Mouse (Mus musculus): ENCODE measurements at regions not wholly inside any gene's neighbourhood (a gene's known extent, or its start where the extent isn't known, plus 50 kb on each side); places are given as distances from the start of the nearest gene placed in this dataset.

DNA sequence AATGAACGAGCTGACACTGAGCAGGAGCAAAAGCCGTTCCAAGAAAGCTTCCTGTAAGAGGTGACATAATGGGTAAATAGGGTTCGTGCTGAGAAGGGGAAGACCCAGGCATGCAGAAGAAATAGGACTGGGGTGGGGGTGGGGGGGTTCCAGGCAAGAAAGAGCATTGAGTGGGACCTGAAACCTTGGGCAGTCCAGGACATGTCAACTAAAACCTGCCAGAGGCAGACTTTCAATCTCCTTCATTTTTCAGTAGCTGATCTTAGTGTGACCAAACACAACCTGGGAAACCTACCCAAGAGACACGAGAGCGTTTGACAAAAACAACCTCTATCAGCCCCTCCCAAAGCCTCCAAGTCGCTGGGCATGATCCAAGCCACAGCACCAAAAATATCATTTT is 133.4 kb upstream of the Zfp703 start:
- DNase-seq (ENCODE audit: low spot score in 2 of 2) = no peak
- intact Hi-C loops (cut with DNase I) = no loop called here

DNA sequence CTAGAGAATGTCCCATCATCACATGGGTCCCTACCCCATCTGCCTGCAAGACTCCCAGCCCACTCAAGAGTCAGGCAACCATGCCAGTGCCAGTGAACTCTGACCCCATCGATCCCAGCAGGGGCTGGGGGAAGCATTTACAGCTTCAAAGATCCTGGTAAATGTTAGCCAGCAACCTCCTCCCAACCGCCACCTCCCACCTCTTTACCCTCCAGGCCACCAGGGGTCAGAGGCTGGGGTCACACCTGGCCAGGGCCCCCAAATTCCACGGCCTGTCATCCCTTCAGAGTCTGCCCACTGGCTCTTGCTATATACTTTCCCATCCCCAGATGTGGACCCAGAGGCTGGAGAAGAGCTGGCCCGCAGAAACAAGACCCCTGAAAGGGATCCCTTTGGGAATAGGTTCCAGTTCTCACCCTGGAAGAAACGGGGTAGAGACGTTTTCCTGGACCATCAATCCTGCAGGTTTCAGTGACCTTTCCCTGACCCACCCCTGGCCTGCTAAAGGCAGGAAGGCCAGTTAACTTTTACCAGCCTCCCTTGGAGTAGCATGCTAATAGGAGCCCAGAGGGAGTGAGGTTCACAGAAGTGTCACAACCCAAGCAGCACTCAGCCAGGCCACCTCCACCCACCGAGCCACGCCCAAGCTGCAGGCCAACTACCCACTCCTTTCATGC is 132.9 kb upstream of the Zfp703 start:
- intact Hi-C loops (cut with DNase I) = no loop called here
- no peak for DNase-seq (ENCODE audit: low spot score in 2 of 2)

DNA sequence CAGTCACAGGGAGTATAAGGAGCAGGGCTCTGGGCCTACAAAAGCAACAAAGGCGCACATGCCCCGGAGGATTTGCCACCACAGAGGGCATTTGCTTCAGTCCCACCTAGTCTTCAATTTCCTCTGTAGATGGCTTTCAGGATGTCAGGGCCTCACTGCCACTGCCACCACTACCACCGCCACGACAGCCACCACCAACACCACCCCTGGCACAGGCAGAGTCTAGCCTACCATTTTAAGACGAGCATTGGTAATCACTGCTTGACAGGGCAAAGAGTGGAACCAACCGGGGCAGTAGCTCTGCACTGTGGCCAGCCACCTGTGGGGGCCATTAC is 132.3 kb upstream of the Zfp703 start:
- intact Hi-C loops (cut with DNase I) = no loop called here

DNA sequence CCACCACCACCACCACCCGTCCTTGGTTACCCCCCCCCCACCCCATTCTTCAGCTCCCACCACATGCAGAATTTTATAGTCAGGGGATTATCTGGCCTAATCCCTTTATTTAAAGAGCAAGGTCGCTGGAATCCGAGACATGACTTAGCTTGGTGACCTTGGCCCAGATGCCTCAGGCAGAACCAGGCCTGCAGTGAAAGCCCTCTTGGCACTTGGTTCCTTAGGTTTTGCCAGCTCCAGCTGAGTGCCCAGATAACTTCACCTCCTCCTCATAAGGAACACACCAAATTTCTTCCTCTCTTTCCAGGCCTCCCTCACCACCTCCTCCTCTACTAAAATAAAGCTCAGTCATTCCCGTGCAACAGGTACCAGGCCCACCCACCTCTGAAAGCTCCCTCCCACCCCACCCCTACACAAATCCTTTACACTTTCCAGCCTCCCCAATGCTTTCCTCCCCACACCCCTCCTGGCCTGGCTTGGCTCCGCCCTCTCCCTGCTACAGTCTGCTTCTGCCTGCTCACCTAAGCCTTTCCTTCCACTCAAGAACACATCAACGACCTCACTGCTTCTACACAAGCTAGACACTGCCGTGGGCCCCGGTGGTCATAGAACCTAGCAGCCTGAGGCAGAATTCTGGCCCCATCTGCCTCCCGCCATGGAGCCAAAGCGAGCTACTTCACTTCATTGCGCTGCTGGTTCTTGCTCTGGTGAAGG is 131.5 kb upstream of the Zfp703 start:
- intact Hi-C loops (cut with DNase I) = no loop called here
- no peak for DNase-seq (ENCODE audit: low spot score in 2 of 2)

More for the DNA sequence above, 132.3 kb upstream of the Zfp703 start:
- no peak for DNase-seq (ENCODE audit: low spot score in 2 of 2)

DNA sequence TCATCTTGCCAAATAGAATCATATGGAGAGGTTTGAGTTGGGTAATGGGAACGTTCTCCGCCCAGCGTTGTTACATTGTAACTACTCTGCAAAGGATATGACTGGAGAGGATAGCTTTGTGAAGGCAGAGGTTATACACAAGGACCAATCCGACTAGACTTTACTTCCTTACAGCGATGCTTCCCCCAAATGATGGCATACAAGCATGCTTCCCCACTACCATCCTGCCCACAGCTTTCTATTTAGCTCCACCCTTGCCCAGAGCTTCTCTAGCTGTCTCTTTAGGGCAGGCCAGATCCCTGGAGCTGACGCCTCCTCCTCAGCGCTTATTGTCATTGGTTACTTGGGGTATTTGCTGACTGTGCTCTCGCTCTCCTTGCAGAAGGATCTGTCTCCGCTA is 130.1 kb upstream of the Zfp703 start:
- intact Hi-C loops (cut with DNase I) = no loop called here
- no peak for DNase-seq (ENCODE audit: low spot score in 2 of 2)

DNA sequence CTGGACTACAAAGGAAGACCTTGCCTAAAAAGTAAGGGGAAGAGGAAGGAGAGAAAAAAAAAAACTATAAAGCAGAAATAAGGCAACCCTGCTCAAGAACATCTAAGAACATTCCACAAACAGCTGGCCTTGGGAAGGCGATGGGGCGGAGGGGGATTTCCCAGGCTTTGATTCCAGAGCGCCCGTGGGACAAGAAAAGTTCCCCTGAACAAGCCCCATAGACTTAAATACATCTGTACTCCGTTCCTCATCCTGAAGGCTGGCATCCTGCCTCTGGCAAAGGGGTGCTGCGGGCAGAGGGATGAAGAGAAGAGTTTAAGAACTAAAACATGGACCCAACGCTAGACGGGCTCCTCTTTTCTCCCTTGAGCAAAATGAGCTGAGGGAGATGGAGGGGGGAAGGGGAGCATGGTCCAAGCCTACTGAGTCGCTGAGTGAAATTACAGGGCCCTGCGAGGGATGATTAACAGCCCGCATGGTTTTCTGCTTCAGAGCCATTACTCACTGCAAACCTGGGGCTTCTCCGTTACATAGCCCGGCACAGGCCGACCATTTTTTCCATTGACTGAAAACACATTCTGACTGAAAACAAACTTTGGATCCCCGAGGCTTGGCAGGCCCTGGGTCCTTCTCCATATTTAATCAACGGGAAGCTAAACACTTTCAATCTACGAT is 128.9 kb upstream of the Zfp703 start:
- intact Hi-C loops (cut with DNase I) = no loop called here
- no peak for DNase-seq (ENCODE audit: low spot score in 2 of 2)

DNA sequence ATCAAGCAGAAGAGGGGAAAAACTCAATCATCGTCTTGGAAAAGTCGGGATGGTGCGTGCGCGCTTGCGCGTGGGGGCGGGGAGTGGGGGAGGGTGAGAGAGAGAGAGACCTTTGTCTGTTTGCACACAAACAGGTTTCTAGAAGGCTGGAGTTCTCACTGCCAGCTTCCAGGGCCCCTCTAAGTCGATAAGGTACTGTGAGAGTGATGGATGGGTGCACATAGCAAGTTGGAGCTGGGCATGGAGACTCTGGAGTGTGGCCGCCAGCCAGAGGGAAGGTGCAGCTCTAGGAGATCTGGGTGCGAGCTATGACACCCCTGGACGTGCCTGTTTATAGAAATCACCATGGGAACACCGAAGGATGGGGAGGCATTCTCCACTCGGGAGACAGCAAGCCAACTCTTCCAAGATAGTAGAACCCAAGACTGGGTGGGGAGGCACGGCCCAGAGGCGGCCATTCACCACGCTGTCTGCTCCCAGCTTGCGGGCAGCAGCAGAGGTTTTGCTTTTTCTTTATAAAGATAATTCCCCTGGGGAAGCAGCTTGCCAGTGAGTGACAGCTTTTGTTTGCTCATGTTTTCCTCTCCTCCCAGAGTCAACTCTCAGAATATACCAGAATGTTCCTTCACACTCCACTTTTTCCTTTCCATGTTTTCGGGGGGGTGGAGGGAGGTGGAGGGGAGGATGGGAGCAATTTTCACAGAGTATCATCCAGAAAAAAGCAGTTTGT is 128.0 kb upstream of the Zfp703 start:
- intact Hi-C loops (cut with DNase I) = no loop called here
- DNase-seq (ENCODE audit: low spot score in 2 of 2) = peak in 1 of 2 experiments; percentile 12

DNA sequence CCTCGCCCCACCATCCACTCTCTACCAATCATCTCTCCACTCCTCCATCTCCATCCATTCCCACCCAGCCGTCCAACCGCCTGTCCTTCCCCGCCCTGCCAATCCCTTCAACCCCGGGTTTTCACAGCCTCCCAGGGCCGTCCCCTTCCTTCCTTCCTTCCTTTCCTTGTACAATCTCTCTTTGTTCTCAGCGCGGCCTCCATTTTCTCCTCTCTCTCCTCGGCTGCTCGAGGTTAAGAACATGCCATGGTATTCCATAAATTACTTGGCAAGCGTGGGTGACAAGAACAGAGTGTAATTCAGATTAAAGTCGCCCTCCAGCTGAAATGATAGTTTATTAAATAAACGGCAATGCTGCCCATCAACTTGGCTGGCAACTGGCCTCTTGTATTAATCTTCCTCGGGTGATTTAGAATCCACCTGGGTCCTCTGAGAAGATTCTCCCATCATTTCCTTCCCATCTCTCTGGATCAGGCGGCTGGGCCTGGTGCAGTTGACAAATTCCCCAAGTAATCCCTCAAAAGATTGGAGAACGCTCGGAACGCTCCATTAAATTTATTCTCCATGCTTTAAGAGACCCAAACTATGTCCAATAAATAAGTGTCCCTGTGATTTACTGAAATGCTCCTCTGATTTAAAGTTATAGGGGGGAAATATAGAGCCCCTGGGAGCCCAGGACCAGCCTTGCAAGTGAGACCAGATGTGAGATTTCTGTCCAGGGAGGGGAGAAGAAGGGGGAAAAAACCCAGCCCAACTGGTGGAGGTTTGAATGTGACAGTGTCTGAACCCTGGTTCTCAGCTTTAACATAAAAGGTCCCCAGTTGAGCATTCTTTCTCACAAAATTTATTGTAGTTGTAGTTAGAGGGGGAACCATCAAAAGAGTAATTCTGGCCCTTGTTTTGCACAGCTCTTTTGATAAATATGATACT is 125.0 kb upstream of the Zfp703 start:
- intact Hi-C loops (cut with DNase I) = no loop called here
- no peak for DNase-seq (ENCODE audit: low spot score in 2 of 2)

DNA sequence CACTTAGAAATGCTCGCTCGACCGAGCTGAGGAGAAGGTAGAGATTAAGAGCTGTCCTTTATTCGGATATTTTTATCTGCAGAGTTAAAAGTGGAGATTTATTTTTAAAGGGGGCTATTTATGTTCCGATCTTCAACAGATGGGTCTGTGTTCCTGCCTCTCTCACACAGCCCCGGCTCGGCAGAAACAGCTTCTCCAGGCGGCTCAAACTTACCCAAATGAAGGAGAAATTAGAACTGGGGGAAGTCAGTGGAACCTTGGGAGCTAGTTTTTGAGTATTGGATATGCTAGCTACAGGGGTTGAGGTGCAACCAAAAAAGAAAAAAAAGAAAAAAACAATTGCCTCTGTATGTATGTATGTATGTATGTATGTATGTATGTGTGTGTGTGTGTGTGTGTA is 124.2 kb upstream of the Zfp703 start:
- intact Hi-C loops (cut with DNase I) = no loop called here
- DNase-seq (ENCODE audit: low spot score in 2 of 2) = peak; percentile 28 to 36

DNA sequence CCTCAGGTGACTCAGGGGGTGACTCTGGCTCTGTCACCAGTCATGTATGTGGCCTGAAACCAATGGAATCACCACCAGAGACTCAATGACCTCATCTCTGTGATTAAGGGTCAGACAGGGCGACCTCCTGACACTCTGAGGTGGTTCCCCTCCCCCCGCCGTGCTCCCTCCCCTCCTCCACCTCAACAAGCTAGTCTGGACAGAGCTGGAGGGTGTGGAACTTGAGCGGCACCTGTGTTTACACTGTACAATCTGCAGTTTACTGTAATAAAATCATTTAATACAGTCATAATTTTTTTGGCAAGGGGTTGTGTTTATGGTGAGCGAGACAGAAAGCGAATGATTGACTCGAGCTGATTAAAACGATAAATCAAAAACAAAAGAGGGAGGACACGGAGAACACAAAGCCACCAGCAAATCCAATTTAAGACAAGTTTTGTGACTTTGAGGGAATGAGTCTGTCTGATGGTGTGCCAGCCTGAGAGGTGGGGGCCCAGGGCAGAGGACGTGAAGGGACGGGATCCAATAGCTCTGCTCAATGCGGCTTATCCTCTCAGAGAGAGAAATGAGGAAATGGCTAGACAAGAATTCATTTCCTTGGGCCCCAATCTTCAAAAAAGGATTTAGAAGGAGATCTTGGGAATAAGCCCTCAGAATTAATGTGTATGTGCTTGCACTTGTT is 122.4 kb upstream of the Zfp703 start:
- DNase-seq (ENCODE audit: low spot score in 2 of 2) = no peak
- intact Hi-C loops (cut with DNase I) = no loop called here

DNA sequence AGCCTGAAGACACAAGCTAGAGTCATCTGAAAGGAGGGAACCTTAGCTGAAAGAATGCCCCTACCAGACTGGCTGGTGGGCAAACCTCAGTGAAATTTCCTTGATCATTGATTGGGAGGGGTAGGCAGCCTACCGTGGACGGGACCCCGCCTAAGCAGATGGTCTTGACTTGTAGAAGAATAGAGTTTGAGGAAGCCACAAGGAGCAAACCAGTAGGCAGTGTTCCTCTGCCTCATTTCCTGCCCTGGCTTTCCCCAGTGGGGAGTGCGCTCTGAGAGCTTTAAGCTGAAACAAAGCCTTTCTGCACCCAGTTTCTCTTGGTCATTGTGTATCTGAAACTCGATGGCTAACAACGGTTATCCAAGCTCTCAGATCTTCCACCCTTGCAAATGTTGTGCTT is 121.9 kb upstream of the Zfp703 start:
- no peak for DNase-seq (ENCODE audit: low spot score in 2 of 2)
- intact Hi-C loops (cut with DNase I) = no loop called here

DNA sequence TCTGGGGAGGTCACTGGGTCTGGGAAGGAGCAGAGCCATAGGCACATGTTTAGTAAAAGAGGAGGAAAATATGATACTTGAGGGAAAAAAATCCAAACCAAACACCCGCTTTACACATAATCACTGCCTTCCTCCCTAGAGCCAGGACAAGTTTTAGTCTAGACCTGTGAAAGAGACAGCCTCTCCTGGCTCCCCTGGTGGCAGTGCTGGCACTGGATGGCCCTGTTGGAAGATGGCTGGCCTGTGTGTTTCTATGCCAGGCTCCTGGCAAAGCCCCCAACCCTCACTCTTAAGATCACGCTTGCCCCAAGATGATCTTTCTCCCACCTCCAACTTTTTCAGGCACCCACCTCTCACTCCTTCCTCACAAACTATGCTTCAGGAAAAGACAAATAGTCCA is 112.6 kb upstream of the Zfp703 start:
- intact Hi-C loops (cut with DNase I) = no loop called here
- DNase-seq (ENCODE audit: low spot score in 2 of 2) = no peak

DNA sequence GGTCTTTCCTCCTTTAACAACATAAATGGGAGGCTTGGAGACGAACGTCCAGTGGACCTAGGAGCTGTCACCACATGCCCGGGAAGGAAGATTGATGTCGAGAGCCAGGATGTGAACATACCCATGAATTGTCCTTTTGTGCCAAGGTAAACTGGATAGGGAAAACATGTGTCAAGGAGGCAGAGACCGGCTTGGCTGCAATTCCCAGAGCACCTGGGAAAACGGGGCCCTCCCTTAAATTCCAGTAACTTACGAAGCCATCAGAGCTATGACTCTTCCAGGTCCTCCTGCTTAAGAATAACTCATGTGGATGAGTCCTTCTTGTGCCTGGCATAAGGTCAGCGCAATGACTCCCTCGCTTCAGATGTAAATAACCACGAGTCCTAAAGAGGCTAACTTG is 112.2 kb upstream of the Zfp703 start:
- DNase-seq (ENCODE audit: low spot score in 2 of 2) = no peak
- intact Hi-C loops (cut with DNase I) = no loop called here

DNA sequence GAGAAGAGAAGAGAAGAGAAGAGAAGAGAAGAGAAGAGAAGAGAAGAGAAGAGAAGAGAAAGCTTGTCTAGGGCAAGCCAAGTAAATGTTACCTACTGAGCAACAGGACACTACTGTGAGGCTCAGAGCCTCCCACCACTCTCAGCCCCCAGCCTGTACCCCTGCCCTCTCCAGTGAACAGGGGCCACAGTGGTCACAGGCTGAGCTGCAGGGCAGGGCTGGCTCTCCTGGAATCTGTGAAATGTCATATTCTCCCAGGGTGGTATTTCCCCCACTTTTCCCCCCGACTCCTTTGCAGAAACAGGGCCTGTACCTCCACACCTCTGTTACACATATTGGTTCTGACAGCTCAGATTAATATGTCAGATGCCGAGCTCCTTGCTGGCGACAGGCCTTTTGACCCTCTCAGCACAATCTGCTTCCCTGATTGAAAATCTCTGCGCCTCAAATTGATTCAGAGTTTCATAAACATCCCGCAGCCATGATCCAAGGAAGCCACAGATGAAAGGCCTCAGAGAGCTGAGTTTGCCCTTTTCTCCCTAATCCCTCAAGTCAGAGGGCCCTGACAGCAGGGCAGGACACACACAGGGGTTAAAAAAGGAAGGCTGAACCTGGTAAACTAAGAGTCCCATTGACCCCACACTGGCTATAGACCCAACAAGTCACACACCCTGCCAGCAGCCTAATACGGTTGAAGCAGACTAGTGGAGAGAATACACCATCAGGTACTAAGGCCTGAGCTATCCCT is 108.8 kb upstream of the Zfp703 start:
- DNase-seq (ENCODE audit: low spot score in 2 of 2) = no peak
- intact Hi-C loops (cut with DNase I) = no loop called here

DNA sequence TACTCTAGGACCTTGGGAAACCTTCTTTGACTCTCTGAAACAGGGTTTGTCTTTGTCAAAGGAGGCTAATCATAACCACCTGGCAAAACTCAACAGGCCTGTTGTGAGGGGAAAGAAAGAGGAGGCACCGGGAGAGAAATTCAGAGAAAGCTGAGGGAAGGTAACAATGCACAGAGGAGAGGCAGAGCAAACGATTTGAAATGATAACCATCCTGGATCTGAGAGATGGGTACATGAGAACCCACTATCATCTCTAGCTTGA is 108.3 kb upstream of the Zfp703 start:
- intact Hi-C loops (cut with DNase I) = no loop called here

DNA sequence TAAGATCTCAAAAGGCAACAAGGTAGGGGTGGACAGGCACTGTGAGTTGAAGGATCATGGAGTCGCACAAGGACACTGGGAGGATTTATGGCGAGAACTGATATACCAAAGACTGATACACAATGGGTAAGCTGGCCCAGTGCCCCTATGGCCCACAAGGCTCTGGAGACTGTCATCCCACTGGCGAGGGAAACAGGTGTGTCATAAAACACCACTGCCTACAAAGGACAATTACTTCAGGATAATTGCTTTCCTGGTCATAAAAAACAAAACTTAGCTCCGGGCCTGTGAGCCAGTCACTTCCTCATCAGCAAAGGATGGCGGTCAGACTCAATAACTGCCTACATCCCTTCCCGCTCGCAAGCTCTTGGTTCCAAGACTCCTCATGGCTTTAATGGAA is 105.3 kb upstream of the Zfp703 start:
- intact Hi-C loops (cut with DNase I) = no loop called here
- DNase-seq (ENCODE audit: low spot score in 2 of 2) = no peak

More for the DNA sequence above, 108.3 kb upstream of the Zfp703 start:
- no peak for DNase-seq (ENCODE audit: low spot score in 2 of 2)

DNA sequence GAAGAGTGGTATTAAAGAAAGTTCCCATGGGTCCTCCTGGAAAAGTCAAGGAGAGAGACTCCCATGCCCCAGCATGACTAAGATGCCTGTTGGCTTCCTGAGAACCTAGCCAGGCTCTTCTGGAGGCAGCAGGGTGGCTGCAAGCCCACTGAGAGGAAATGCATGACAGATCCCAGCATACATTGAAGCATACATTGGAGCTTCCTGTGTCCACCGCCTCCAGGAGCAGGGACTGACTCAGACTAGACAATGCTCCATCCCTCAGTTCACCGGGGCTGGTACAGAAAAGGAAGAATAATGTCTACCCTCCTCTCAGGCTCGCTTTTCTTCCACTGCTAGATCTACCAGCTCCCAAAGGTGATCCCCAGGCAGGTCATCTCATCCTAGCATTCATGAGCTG is 104.7 kb upstream of the Zfp703 start:
- no peak for DNase-seq (ENCODE audit: low spot score in 2 of 2)
- intact Hi-C loops (cut with DNase I) = no loop called here

DNA sequence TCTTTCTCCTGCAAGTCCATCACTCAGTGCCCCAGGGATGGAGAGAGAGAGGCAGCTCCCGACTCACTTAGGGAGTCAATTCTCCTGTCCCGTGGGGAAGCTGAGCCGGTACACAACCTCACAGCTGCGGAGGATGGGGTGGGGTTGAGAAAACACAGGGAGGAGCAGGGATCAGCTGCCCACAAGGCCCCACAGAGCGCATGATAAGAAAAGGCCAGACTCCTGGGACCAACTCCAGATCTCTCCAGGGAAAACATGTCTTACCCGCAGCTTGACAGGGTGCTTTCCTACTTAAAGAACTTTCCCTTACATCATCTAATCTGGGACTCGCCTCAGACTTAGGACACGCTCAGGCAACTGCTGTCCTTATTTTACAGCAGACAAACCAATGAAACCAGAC is 104.3 kb upstream of the Zfp703 start:
- intact Hi-C loops (cut with DNase I) = no loop called here

More for the DNA sequence above, 104.3 kb upstream of the Zfp703 start:
- DNase-seq (ENCODE audit: low spot score in 2 of 2) = no peak

Data from left cerebral cortex, postnatal 14 days (tissue).